Mouse (Mus musculus) embryonic facial prominence, embryonic 15.5 days (tissue): ENCODE data around the gene Apopt1. TPM values are rescaled to one million over a fixed set of nuclear protein-coding genes. Genes with fewer than 3 reads are reported as not detected.

Source experiments
- ATAC-seq: fragments of 200-750 bp; cut with Nextera tagmentation; 2 replicates; pipeline ENCODE4 v1.8.0; 2017; ENCODE audit warnings: low read depth, moderate TSS enrichment; ENCODE audit not compliant: insufficient number of reproducible peaks, low FRiP score, low TSS enrichment
- H3K27ac ChIP-seq: fragments of 300-500 bp; sonication (generic); replicated peaks from 2 replicates; pipeline ENCODE4 v1.5.1; 2015; ENCODE audit warnings: mild to moderate bottlenecking, inconsistent platforms
- H3K27me3 ChIP-seq: fragments of 300-500 bp; sonication (generic); 2 replicates; pipeline ENCODE4 v1.6.1; 2015; ENCODE audit warnings: inconsistent platforms
- H3K36me3 ChIP-seq: fragments of 300-500 bp; sonication (generic); 2 replicates; pipeline ENCODE4 v1.6.1; 2015; ENCODE audit warnings: mild to moderate bottlenecking, inconsistent platforms
- H3K4me1 ChIP-seq: fragments of 300-500 bp; sonication (generic); 2 replicates; pipeline ENCODE4 v1.6.1; 2015; ENCODE audit warnings: inconsistent platforms
- H3K4me2 ChIP-seq: fragments of 300-500 bp; sonication (generic); replicated peaks from 2 replicates; pipeline ENCODE4 v1.6.1; 2015; ENCODE audit warnings: mild to moderate bottlenecking, inconsistent platforms
- H3K4me3 ChIP-seq: fragments of 300-500 bp; sonication (generic); replicated peaks from 2 replicates; pipeline ENCODE4 v1.5.1; 2015; ENCODE audit warnings: mild to moderate bottlenecking, inconsistent platforms
- H3K9ac ChIP-seq: fragments of 300-500 bp; sonication (generic); 2 replicates; pipeline ENCODE4 v1.6.1; 2015; ENCODE audit warnings: inconsistent platforms
- H3K9me3 ChIP-seq: fragments of 300-500 bp; sonication (generic); replicated peaks from 2 replicates; pipeline ENCODE4 v1.6.1; 2016; ENCODE audit warnings: inconsistent platforms
- WGBS: fragments of 180-500 bp; shearing (Covaris S2); methylation state at CpG from one replicate; pipeline ENCODE4 v1.1.7; 2015; 5-methylcytosine and 5-hydroxymethylcytosine counted together
- polyA plus RNA-seq: library from polyadenylated mRNA; unstranded; fragments of >200 nt; fragmentation: Nextera tagmentation; extraction: Ambion mirVana; gene quantifications from 2 replicates; pipeline ENCODE4 v1.2.1, GENCODE M21; 2015

The Apopt1 gene
- 52.6 and 55.7 TPM in 2 replicates for polyA plus RNA-seq

DNA sequence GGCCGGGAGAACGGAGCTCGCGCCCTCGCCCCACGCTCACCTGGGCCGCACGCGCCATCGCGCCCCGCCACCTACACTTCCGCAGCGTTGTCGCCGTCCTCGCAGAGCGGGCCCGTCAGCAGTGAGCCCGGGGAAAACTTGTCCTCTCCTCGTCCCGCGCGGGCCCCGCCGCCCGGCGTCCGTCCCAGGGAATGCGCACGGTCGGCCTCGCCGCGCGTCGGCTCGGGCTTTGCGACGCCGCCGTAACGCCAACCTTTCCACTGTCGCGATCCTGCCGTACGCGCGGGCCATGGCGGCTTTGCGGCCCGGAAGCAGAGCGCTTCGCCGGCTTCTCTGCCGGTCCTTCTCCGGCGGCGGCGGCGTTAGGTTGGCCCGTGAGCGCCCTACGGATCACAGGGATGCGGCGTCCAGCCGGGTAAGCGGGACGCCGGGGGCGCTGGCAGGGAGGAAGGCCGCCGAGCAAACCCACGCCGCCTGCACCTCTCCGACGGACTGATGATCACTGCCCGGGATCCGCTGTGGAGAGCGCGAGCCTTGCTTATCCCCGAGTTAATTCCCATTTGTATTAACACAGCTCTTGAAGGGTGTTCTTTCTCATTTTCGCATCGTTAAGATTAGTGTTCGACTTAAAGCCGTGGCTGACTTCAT, at the start of gene Apopt1, which contains the start of gene Bag5:
TSS of gene Apopt1 (plus strand) at position 258 of the 648 bp plus-strand sequence.
TSS of gene Bag5 (minus strand) at position 254 of the 648 bp plus-strand sequence.
- Histone ChIP-seq H3K4me1 (peaks cover 22% of the 10 kb centered on the region), H3K4me3 (peak within 1 kb of the TSS; percentile 71), H3K9ac (peak within 1 kb of the TSS; percentile 91), H3K9me3 (no peaks in the 10 kb centered on the region), H3K36me3 (peaks cover 38% of the 10 kb centered on the region), H3K27me3 (no peaks in the 10 kb centered on the region), H3K4me2 (peak within 1 kb of the TSS; percentile 66), H3K27ac (peak within 1 kb of the TSS; percentile 83)
- WGBS: under 1% methylated on average over 86 of the region's 86 CpGs
- ATAC-seq: peak; percentile 93

- Histone ChIP-seq H3K9me3 (no peaks in the 10 kb centered on the region), H3K27ac (peak overlapping the region; percentile 23; the same call in 1 of the 2 replicates), H3K4me1 (peaks cover 34% of the 10 kb centered on the region), H3K9ac (no peak overlapping the region), H3K4me2 (no peak overlapping the region), H3K27me3 (no peaks in the 10 kb centered on the region), H3K36me3 (peaks cover 27% of the 10 kb centered on the region), H3K4me3 (no peak overlapping the region)
- peak; percentile 52 for ATAC-seq
- WGBS: 39% methylated on average over 6 of the region's 6 CpGs
These were observed 48.9 kb upstream of the Apopt1 start for GRCm38 (mm10) chr12:111664144-111664634.

GRCm38 (mm10) chr12:111665041-111665880, 47.8 kb upstream of the Apopt1 start:
- no peak for ATAC-seq
- WGBS: 74% methylated on average over 13 of the region's 13 CpGs
- Histone ChIP-seq H3K36me3 (peaks cover 16% of the 10 kb centered on the region), H3K4me3 (no peak overlapping the region), H3K27ac (peak overlapping the region; percentile 13; the same call in 1 of the 2 replicates), H3K4me1 (peaks cover 45% of the 10 kb centered on the region), H3K9me3 (no peaks in the 10 kb centered on the region), H3K9ac (no peak overlapping the region), H3K4me2 (no peak overlapping the region), H3K27me3 (peaks cover 6% of the 10 kb centered on the region; the same call in 1 of the 2 replicates)

DNA sequence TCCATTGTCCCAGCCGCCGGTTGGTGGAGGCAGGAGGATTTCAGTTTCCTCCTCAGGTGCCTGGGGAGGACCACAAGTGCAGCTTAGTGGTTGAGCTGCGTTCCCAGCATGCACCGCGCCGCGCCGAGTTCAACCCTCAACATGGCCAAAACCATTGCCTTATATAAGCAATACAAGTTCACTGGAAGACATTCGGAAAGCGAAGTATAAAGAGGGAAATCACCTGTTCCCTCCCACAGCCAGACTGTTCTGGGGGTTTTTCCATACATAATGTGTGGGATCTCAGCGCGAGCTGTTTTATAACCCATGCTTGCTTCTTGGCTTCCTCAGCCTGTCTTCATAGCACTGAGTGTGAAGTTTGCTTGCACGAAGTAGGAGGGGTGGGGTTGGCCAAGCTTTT, 46.7 kb upstream of the Apopt1 start:
- WGBS: 68% methylated on average over 13 of the region's 13 CpGs
- H3K4me1 ChIP-seq: peaks cover 56% of the 10 kb centered on the region
- H3K27me3 ChIP-seq: peaks cover 17% of the 10 kb centered on the region

DNA sequence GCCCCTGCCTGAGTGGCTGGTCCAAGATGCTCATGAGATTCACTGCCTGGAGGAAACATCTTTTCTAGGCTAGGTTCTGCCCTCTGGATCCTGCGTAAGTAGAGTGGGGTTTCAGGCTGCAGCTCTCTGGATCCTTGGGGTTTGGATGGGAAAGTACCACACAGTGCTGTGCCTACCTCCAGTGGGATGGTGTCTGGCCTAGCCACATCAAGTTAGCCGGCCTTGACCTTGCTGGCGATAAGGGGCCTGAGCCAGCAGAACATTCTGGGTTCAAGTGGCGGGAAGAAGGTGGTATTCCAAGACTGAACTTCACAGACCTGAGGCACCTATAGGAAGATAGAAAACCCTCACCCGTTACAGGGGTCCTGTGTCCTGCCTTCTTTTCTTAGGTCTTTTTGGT, 45.6 kb upstream of the Apopt1 start:
- 86% methylated on average over 5 of the region's 5 CpGs for WGBS
- no peak for ATAC-seq
- no peak overlapping the region for H3K4me3 ChIP-seq
- H3K4me2 ChIP-seq: no peak overlapping the region
- no peaks in the 10 kb centered on the region for H3K36me3 ChIP-seq
- no peak overlapping the region for H3K9ac ChIP-seq
- H3K27me3 ChIP-seq: peaks cover 27% of the 10 kb centered on the region
- no peak overlapping the region; the same call in 1 of the 2 replicates for H3K27ac ChIP-seq
- peaks cover 66% of the 10 kb centered on the region for H3K4me1 ChIP-seq
- no peaks in the 10 kb centered on the region for H3K9me3 ChIP-seq

More for the DNA sequence above, 46.7 kb upstream of the Apopt1 start:
- H3K4me3 ChIP-seq: no peak overlapping the region
- peaks cover 7% of the 10 kb centered on the region for H3K36me3 ChIP-seq
- no peaks in the 10 kb centered on the region for H3K9me3 ChIP-seq
- no peak for ATAC-seq
- H3K9ac ChIP-seq: no peak overlapping the region
- H3K27ac ChIP-seq: no peak overlapping the region
- no peak overlapping the region for H3K4me2 ChIP-seq

DNA sequence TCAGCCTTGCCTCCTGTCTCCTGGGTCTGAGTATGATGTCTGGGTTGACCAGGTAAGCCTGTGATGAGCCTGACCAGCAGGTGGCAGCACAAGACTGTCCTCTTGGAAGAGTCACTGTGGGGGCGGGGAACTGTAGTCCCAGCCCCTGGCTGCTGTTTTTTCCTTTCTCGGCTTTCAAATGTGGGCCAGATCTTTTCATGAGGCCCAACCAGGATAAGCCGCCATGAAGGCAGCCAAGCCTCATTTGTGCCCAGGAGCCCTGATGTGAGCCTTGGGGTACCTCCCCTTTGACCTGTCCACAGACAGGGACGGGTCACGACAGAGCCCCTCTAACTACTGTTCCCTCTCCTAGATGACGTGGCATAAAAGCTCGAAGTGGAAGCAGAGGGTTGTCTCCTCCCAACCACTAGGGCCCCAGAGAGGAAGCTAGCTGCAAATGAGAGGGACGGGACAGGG, 44.6 kb upstream of the Apopt1 start:
- Histone ChIP-seq H3K9ac (peak overlapping the region; percentile 21; the same call in 1 of the 2 replicates), H3K4me1 (peaks cover 69% of the 10 kb centered on the region), H3K36me3 (no peaks in the 10 kb centered on the region), H3K4me2 (peak overlapping the region; percentile 52), H3K4me3 (peak overlapping the region; percentile 22; the same call in 1 of the 2 replicates), H3K9me3 (no peaks in the 10 kb centered on the region), H3K27me3 (peaks cover 36% of the 10 kb centered on the region), H3K27ac (peak overlapping the region; percentile 86)
- 0% methylated on average over 8 of the region's 8 CpGs for whole genome bisulfite sequencing
- peak; percentile 74 for ATAC-seq

DNA sequence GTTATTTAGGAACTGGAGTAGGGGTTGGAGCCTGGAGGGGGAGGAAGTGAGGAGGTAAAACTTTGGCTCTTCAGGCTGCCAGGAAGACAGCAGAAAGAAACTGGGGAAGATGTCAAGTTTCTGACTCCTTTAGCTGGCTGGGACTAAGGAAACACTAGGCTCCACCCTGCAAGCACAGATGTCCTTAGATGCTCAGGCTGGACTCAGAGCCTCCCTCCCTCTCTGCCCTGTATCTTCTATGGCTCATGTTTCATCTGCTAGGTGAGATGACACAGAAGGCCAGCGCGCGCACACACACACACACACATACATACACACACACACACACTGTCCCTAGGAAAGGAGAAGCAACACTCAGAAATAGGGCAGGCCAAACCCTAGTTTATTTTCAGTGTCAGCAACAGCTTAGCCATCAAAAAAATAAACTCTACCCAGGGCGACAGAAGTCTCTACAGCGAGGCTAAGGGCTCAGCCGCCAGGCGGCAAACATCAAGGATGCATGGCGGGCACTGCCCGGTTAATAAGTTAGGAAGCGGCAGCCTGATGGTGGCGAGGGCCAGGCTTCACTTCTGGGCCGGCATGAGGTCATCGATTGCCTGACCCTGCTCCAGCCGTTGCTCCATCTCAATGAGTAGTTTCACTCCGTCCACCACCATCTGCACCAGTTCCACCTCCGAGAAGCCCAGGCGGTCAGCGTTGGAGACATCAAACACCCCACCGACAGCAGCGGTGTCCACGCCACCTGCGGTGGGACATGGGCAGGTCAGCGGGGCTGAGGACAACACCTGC, 43.9 kb upstream of the Apopt1 start:
- H3K4me3 ChIP-seq: 0 out of 2 replicates have a peak overlapping the region, but pooled peaks have one; percentile 22
- peak overlapping the region; percentile 52 for H3K4me2 ChIP-seq
- peaks cover 63% of the 10 kb centered on the region for H3K4me1 ChIP-seq
- peak; percentile 12; the same call in 1 of the 2 replicates for ATAC-seq
- no peak overlapping the region for H3K9ac ChIP-seq
- peak overlapping the region; percentile 86 for H3K27ac ChIP-seq
- no peaks in the 10 kb centered on the region for H3K9me3 ChIP-seq
- H3K27me3 ChIP-seq: peaks cover 43% of the 10 kb centered on the region
- no peaks in the 10 kb centered on the region for H3K36me3 ChIP-seq
- 67% methylated on average over 23 of the region's 23 CpGs for WGBS

GRCm38 (mm10) chr12:111669961-111670360, 43.1 kb upstream of the Apopt1 start:
- H3K9me3 ChIP-seq: no peaks in the 10 kb centered on the region
- no peak overlapping the region for H3K4me3 ChIP-seq
- H3K4me1 ChIP-seq: peaks cover 63% of the 10 kb centered on the region
- no peak overlapping the region for H3K27ac ChIP-seq
- H3K36me3 ChIP-seq: no peaks in the 10 kb centered on the region
- peaks cover 46% of the 10 kb centered on the region for H3K27me3 ChIP-seq
- no peak for ATAC-seq
- no peak overlapping the region; the same call in 1 of the 2 replicates for H3K4me2 ChIP-seq
- H3K9ac ChIP-seq: no peak overlapping the region
- 56% methylated on average over 8 of the region's 8 CpGs for WGBS

GRCm38 (mm10) chr12:111670371-111670971, 42.6 kb upstream of the Apopt1 start:
- Histone ChIP-seq H3K4me1 (peaks cover 59% of the 10 kb centered on the region), H3K36me3 (no peaks in the 10 kb centered on the region), H3K4me3 (peak overlapping the region; percentile 61), H3K27ac (no peak overlapping the region), H3K4me2 (peak overlapping the region; percentile 100), H3K9ac (no peak overlapping the region), H3K27me3 (peaks cover 49% of the 10 kb centered on the region), H3K9me3 (no peaks in the 10 kb centered on the region)
- 14% methylated on average over 28 of the region's 29 CpGs for WGBS
- no peak; the same call in 1 of the 2 replicates for ATAC-seq

- H3K9ac ChIP-seq: 0 out of 2 replicates have a peak overlapping the region, but pooled peaks have one; percentile 9
- H3K36me3 ChIP-seq: no peaks in the 10 kb centered on the region
- no peak overlapping the region for H3K27ac ChIP-seq
- H3K9me3 ChIP-seq: no peaks in the 10 kb centered on the region
- H3K27me3 ChIP-seq: peaks cover 49% of the 10 kb centered on the region
- peaks cover 54% of the 10 kb centered on the region for H3K4me1 ChIP-seq
- peak overlapping the region; percentile 61 for H3K4me3 ChIP-seq
- no peak for ATAC-seq
- WGBS: 1% methylated on average over 35 of the region's 35 CpGs
- peak overlapping the region; percentile 100 for H3K4me2 ChIP-seq
These were observed 42.1 kb upstream of the Apopt1 start for GRCm38 (mm10) chr12:111670976-111671375.
